Mouse (Mus musculus) liver, postnatal 0 days (tissue): ENCODE results near the gene Rin2.

Source experiments
- CTCF ChIP-seq: sonication (generic); IDR thresholded peaks from 2 replicates; pipeline ENCODE4 v1.5.1; 2016; ENCODE audit warnings: antibody characterized with exemption, low read depth
- EP300 ChIP-seq: IDR thresholded peaks from 2 replicates; pipeline ENCODE4 v1.6.1; 2016; ENCODE audit warnings: antibody characterized with exemption, low read depth, mild to moderate bottlenecking

- no peak for TF ChIP-seq EP300
- no peak for TF ChIP-seq CTCF
These were observed 129.5 kb downstream of the Rin2 start for GRCm38 (mm10) chr2:145804524-145804923.
